Mouse (Mus musculus): ENCODE data around the gene Hmga1b. TPM values are rescaled to one million over a fixed set of nuclear protein-coding genes. Genes with fewer than 3 reads are reported as not detected.

The Hmga1b gene
- polyA plus RNA-seq, 1 experiment from 2014 or later, result 8.2 TPM

DNA sequence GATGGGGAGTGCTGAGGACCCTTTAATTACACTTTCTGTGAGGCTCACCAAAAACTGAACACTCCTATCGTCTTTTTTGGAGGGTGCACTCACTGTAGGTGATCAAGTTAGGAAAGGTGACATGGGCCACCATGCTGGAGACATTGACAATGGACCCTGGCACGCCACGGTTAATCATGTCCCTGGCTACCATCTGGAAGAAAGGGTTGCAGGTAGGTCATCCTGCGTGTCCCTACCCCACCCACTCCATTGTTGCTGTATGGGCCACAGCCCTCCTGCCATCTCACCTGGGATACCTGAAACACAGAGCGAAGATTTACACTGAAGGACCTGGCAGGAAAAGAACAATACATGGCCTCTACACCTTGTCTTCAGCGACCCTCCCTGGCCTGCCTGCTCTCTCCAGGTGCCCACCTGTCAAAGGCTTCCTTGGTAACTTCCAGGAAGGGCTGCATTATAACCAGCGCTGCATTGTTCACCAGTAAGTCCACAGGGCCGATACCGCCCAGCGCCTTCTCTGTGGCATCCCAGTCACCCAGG, 32.2 kb upstream of the Hmga1b start:
- Histone ChIP-seq H3K9me3 (ENCODE audit: control insufficient read depth, low read length) (no peaks in the 10 kb centered on the region), H3K4me1 (ENCODE audit: control insufficient read depth, insufficient read depth, low read length) (peaks cover 3% of the 10 kb centered on the region; the same call in 1 of the 2 replicates), H3K4me3 (ENCODE audit: low read depth, low read length) (no peak overlapping the region), H3K27me3 (ENCODE audit: control insufficient read depth, insufficient read depth, low read length) (peaks cover 8% of the 10 kb centered on the region; the same call in 1 of the 2 replicates), H3K4me2 (no peak overlapping the region), H3K36me3 (ENCODE audit: control insufficient read depth, insufficient read depth, low read length) (no peaks in the 10 kb centered on the region), H3K27ac (ENCODE audit: low read depth, low read length) (no peak overlapping the region), H3K9ac (ENCODE audit: low read length) (no peak overlapping the region)
- DNase-seq (ENCODE audit: low spot score, missing footprints), result peak; percentile 33
- 87% methylated on average over 10 of the region's 10 CpGs for WGBS
- no peak for ATAC-seq (ENCODE audit: low FRiP score)

DNA sequence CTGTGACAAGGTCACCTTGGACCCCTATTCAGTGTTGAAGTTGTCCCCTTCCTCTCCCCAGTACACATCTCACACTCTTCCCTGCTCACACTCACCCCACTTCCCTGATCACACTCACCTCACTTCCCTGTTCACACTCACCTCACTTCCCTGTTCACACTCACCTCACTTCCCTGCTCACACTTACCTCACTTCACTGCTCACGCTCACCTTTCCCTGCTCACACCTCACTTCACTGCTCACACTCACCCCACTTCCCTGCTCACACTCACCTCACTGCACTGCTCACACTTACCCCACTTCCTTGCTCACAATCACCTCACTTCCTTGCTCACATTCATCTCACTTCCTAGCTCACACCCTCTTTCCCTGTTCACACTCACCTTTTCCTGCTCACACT, 31.2 kb upstream of the Hmga1b start:
- H3K4me1 ChIP-seq (ENCODE audit: control insufficient read depth, insufficient read depth, low read length), result peaks cover 3% of the 10 kb centered on the region; the same call in 1 of the 2 replicates
- ATAC-seq (ENCODE audit: low FRiP score), result no peak
- DNase-seq (ENCODE audit: low spot score, missing footprints), result no peak

GRCm38 (mm10) chr11:120731858-120732680, 30.5 kb upstream of the Hmga1b start, which contains the start of gene Cbr2:
Gene Cbr2 (minus strand): TSS chr11:120732114.
- 0 out of 2 replicates have a peak, but pooled peaks cover 2% of the 10 kb centered on the region for H3K27me3 ChIP-seq (ENCODE audit: control insufficient read depth, insufficient read depth, low read length)
- WGBS, result 80% methylated on average over 12 of the region's 12 CpGs
- no peak within 1 kb of the TSS for H3K9ac ChIP-seq (ENCODE audit: low read length)
- no peak within 1 kb of the TSS for H3K4me2 ChIP-seq
- H3K27ac ChIP-seq (ENCODE audit: low read depth, low read length), result no peak within 1 kb of the TSS
- no peaks in the 10 kb centered on the region for H3K4me1 ChIP-seq (ENCODE audit: control insufficient read depth, insufficient read depth, low read length)
- DNase-seq (ENCODE audit: low spot score, missing footprints), result no peak
- no peaks in the 10 kb centered on the region for H3K36me3 ChIP-seq (ENCODE audit: control insufficient read depth, insufficient read depth, low read length)
- no peak within 1 kb of the TSS for H3K4me3 ChIP-seq (ENCODE audit: low read depth, low read length)
- H3K9me3 ChIP-seq (ENCODE audit: control insufficient read depth, low read length), result no peaks in the 10 kb centered on the region
- ATAC-seq (ENCODE audit: low FRiP score), result no peak

More for the DNA sequence above, 31.2 kb upstream of the Hmga1b start:
- no peak overlapping the region for H3K4me2 ChIP-seq
- no peaks in the 10 kb centered on the region for H3K36me3 ChIP-seq (ENCODE audit: control insufficient read depth, insufficient read depth, low read length)
- H3K27ac ChIP-seq (ENCODE audit: low read depth, low read length), result no peak overlapping the region
- no peak overlapping the region for H3K4me3 ChIP-seq (ENCODE audit: low read depth, low read length)
- 0 out of 2 replicates have a peak, but pooled peaks cover 2% of the 10 kb centered on the region for H3K27me3 ChIP-seq (ENCODE audit: control insufficient read depth, insufficient read depth, low read length)
- H3K9ac ChIP-seq (ENCODE audit: low read length), result no peak overlapping the region
- H3K9me3 ChIP-seq (ENCODE audit: control insufficient read depth, low read length), result no peaks in the 10 kb centered on the region
- WGBS, result 97% methylated on average over 1 of the region's 1 CpGs

DNA sequence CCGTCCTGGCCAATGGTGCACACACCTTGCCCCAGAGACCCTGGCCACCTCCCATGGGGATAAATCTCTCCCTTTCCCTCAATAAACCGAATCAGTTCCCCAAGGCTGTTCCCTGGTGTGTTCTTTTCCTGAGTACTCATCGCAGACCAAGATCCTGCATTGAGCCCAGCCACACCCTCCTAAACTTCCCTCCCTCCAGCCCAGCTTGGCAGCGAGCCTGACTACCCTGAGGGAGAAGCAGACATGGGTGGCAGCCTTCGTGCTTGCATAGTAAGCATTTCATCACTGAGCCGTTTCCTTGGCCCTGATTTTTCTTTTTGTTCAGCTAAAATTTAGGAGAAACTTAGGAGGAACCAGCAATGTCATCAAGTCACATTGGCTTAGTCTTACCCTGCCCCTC, 29.1 kb upstream of the Hmga1b start:
- Histone ChIP-seq H3K4me2 (no peak overlapping the region), H3K36me3 (ENCODE audit: control insufficient read depth, insufficient read depth, low read length) (no peaks in the 10 kb centered on the region), H3K4me3 (ENCODE audit: low read depth, low read length) (no peak overlapping the region), H3K9ac (ENCODE audit: low read length) (no peak overlapping the region), H3K27ac (ENCODE audit: low read depth, low read length) (no peak overlapping the region), H3K27me3 (ENCODE audit: control insufficient read depth, insufficient read depth, low read length) (0 out of 2 replicates have a peak, but pooled peaks cover 2% of the 10 kb centered on the region), H3K4me1 (ENCODE audit: control insufficient read depth, insufficient read depth, low read length) (no peaks in the 10 kb centered on the region), H3K9me3 (ENCODE audit: control insufficient read depth, low read length) (no peaks in the 10 kb centered on the region)
- ATAC-seq (ENCODE audit: low FRiP score) (no peak), DNase-seq (ENCODE audit: low spot score, missing footprints) (no peak)
- WGBS, result 72% methylated on average over 6 of the region's 6 CpGs

- Histone ChIP-seq H3K27ac (ENCODE audit: low read depth, low read length) (no peak overlapping the region), H3K36me3 (ENCODE audit: control insufficient read depth, insufficient read depth, low read length) (no peaks in the 10 kb centered on the region), H3K4me3 (ENCODE audit: low read depth, low read length) (no peak overlapping the region), H3K9ac (ENCODE audit: low read length) (no peak overlapping the region), H3K9me3 (ENCODE audit: control insufficient read depth, low read length) (no peaks in the 10 kb centered on the region), H3K27me3 (ENCODE audit: control insufficient read depth, insufficient read depth, low read length) (no peaks in the 10 kb centered on the region), H3K4me2 (no peak overlapping the region), H3K4me1 (ENCODE audit: control insufficient read depth, insufficient read depth, low read length) (no peaks in the 10 kb centered on the region)
- ATAC-seq (ENCODE audit: low FRiP score), result no peak
- 77% methylated on average over 6 of the region's 6 CpGs for WGBS
- no peak for DNase-seq (ENCODE audit: low spot score, missing footprints)
Measured at GRCm38 (mm10) chr11:120736424-120736823, 26.2 kb upstream of the Hmga1b start.

- Histone ChIP-seq H3K4me2 (no peak overlapping the region), H3K27ac (ENCODE audit: low read depth, low read length) (no peak overlapping the region), H3K4me1 (ENCODE audit: control insufficient read depth, insufficient read depth, low read length) (no peaks in the 10 kb centered on the region), H3K9ac (ENCODE audit: low read length) (no peak overlapping the region), H3K9me3 (ENCODE audit: control insufficient read depth, low read length) (no peaks in the 10 kb centered on the region), H3K4me3 (ENCODE audit: low read depth, low read length) (no peak overlapping the region), H3K27me3 (ENCODE audit: control insufficient read depth, insufficient read depth, low read length) (no peaks in the 10 kb centered on the region), H3K36me3 (ENCODE audit: control insufficient read depth, insufficient read depth, low read length) (no peaks in the 10 kb centered on the region)
- DNase-seq (ENCODE audit: low spot score, missing footprints) (no peak), ATAC-seq (ENCODE audit: low FRiP score) (no peak)
- 90% methylated on average over 5 of the region's 5 CpGs for WGBS
Measured at GRCm38 (mm10) chr11:120740981-120741380, 21.6 kb upstream of the Hmga1b start.

DNA sequence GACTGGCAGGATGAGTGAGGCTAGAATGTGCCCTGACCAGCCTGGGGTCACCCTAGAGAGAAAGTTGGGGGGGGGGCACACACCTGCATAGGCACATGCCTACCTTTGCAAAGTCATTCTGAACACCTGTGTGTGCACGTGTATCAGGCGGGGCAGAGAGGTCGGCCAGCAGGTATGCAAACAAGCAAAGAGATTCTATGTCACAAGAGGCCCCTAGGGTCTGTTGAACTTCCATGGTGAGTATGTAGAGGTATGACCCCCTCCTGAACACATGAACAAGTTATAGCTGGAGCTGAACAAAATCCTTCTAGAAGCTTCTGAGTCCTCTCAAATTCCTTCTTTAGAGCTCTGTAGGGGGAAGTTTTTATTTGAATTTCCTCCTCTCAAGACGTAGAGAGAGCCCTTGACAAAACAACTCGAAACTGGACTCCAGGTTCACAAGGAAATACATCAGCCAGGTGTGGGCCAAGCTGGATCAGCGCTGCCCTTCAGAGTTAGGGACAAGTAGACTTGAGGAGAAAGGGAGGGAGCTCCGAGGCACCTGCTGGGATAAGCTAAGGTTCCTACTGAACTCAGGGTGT, 18.4 kb upstream of the Hmga1b start:
- Histone ChIP-seq H3K27ac (ENCODE audit: low read depth, low read length) (no peak overlapping the region), H3K4me2 (no peak overlapping the region), H3K4me1 (ENCODE audit: control insufficient read depth, insufficient read depth, low read length) (no peaks in the 10 kb centered on the region), H3K9me3 (ENCODE audit: control insufficient read depth, low read length) (no peaks in the 10 kb centered on the region), H3K27me3 (ENCODE audit: control insufficient read depth, insufficient read depth, low read length) (no peaks in the 10 kb centered on the region), H3K4me3 (ENCODE audit: low read depth, low read length) (no peak overlapping the region), H3K36me3 (ENCODE audit: control insufficient read depth, insufficient read depth, low read length) (no peaks in the 10 kb centered on the region), H3K9ac (ENCODE audit: low read length) (no peak overlapping the region)
- DNase-seq (ENCODE audit: low spot score, missing footprints), result peak; percentile 77
- no peak for ATAC-seq (ENCODE audit: low FRiP score)
- WGBS, result 81% methylated on average over 7 of the region's 7 CpGs

- H3K27ac ChIP-seq (ENCODE audit: low read depth, low read length), result no peak overlapping the region
- no peak overlapping the region for H3K4me2 ChIP-seq
- DNase-seq (ENCODE audit: low spot score, missing footprints) (no peak), ATAC-seq (ENCODE audit: low FRiP score) (no peak)
- no peaks in the 10 kb centered on the region for H3K36me3 ChIP-seq (ENCODE audit: control insufficient read depth, insufficient read depth, low read length)
- no peaks in the 10 kb centered on the region for H3K27me3 ChIP-seq (ENCODE audit: control insufficient read depth, insufficient read depth, low read length)
- H3K9ac ChIP-seq (ENCODE audit: low read length), result no peak overlapping the region
- 87% methylated on average over 4 of the region's 4 CpGs for WGBS
- no peaks in the 10 kb centered on the region for H3K4me1 ChIP-seq (ENCODE audit: control insufficient read depth, insufficient read depth, low read length)
- H3K4me3 ChIP-seq (ENCODE audit: low read depth, low read length), result no peak overlapping the region
- no peaks in the 10 kb centered on the region for H3K9me3 ChIP-seq (ENCODE audit: control insufficient read depth, low read length)
Measured at GRCm38 (mm10) chr11:120747974-120748373, 14.6 kb upstream of the Hmga1b start.

DNA sequence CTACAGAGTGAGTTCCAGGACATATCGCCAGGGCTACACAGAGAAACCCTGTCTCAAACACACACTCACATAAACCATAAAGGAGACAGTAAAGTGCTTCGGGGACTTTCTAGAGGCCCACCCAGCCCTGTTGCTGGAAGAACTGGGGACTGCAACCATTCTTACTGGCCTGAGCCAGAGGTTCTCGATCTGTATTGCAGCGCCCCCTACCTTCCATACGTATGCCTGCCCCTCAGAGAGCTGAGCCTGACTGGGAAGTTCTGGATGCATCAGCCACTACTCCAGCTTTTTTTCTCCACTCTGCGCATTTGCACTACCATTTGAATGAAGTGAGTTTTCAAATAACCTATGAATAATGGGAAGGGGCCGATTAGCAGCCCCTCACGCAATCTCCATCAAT, 13.2 kb upstream of the Hmga1b start:
- no peak overlapping the region for H3K27ac ChIP-seq (ENCODE audit: low read depth, low read length)
- DNase-seq (ENCODE audit: low spot score, missing footprints) (no peak), ATAC-seq (ENCODE audit: low FRiP score) (no peak)
- H3K36me3 ChIP-seq (ENCODE audit: control insufficient read depth, insufficient read depth, low read length), result no peaks in the 10 kb centered on the region
- H3K4me1 ChIP-seq (ENCODE audit: control insufficient read depth, insufficient read depth, low read length), result no peaks in the 10 kb centered on the region
- no peaks in the 10 kb centered on the region for H3K9me3 ChIP-seq (ENCODE audit: control insufficient read depth, low read length)
- WGBS, result 64% methylated on average over 8 of the region's 8 CpGs
- H3K4me3 ChIP-seq (ENCODE audit: low read depth, low read length), result no peak overlapping the region
- H3K4me2 ChIP-seq, result no peak overlapping the region
- H3K9ac ChIP-seq (ENCODE audit: low read length), result no peak overlapping the region
- H3K27me3 ChIP-seq (ENCODE audit: control insufficient read depth, insufficient read depth, low read length), result no peaks in the 10 kb centered on the region
